Mouse (Mus musculus): Measurements from ENCODE around the gene Pml.

DNA sequence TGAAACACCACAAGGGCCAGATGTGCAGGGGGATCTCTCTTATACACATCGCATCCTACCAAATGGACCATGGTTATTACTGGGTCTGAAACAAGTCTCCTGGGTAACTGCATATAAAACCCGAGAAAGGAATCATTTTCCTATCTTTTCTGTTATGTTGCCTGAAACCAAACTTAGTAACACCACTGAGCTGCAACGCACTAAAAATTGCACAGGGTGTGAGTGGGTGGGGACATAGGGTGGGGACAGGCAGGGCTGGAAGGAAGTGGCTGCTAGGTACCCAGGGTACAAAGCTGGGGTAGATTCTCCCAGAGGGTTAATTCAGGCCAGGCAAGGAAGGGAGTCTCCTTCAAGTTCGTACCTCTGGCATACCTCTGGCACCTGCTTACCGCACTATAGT, 6.9 kb downstream of the Pml start:
- TF ChIP-seq POLR2A (IDR thresholded peaks at IDR 0.05; ENCODE audit: insufficient read depth, low read length) (no peak), CTCF (IDR thresholded peaks at IDR 0.05; ENCODE audit: low read depth, low read length) (no peak), EP300 (IDR thresholded peaks at IDR 0.05; ENCODE audit: insufficient read depth, low read depth, low read length) (no peak)

All from ES-Bruce4 (cell line).